Mouse (Mus musculus) retina, adult 2 months (tissue): ENCODE results near the gene Pepd.

ENCODE experiments used
- DNase-seq: peaks from one replicate; pipeline ENCODE4 v3.0.0-alpha.2; 2012; ENCODE audit warnings: low read depth, low spot score

Gene Pepd

GRCm38 (mm10) chr7:35027801-35028420 is 115.7 kb downstream of the Pepd start:
- DNase-seq = no peak

GRCm38 (mm10) chr7:35028559-35028958 is 116.4 kb downstream of the Pepd start:
- no peak for DNase-seq

- no peak for DNase-seq
Measured at GRCm38 (mm10) chr7:35029228-35029627, 117.0 kb downstream of the Pepd start.

- DNase-seq = no peak
Measured at GRCm38 (mm10) chr7:35029648-35030047, 117.5 kb downstream of the Pepd start.

GRCm38 (mm10) chr7:35030567-35030966 is 118.4 kb downstream of the Pepd start:
- DNase-seq = no peak

- DNase-seq = no peak
Measured at GRCm38 (mm10) chr7:35035141-35035553, 123.0 kb downstream of the Pepd start.

GRCm38 (mm10) chr7:35035565-35035964 is 123.4 kb downstream of the Pepd start:
- no peak for DNase-seq

- DNase-seq = no peak
Measured at GRCm38 (mm10) chr7:35036266-35036731, 124.1 kb downstream of the Pepd start.

GRCm38 (mm10) chr7:35037408-35037807 is 125.2 kb downstream of the Pepd start:
- no peak for DNase-seq

GRCm38 (mm10) chr7:35040176-35040972 is 128.2 kb downstream of the Pepd start:
- no peak for DNase-seq

GRCm38 (mm10) chr7:35041286-35042208 is 129.4 kb downstream of the Pepd start:
- DNase-seq = no peak

GRCm38 (mm10) chr7:35042209-35042554 is 130.0 kb downstream of the Pepd start:
- DNase-seq = no peak

GRCm38 (mm10) chr7:35042759-35043217 is 130.6 kb downstream of the Pepd start:
- no peak for DNase-seq

- no peak for DNase-seq
Measured at GRCm38 (mm10) chr7:35043266-35043817, 131.2 kb downstream of the Pepd start.

GRCm38 (mm10) chr7:35044719-35045118 is 132.5 kb downstream of the Pepd start:
- no peak for DNase-seq

GRCm38 (mm10) chr7:35046091-35046490 is 133.9 kb downstream of the Pepd start:
- no peak for DNase-seq

GRCm38 (mm10) chr7:35050540-35050939 is 138.4 kb downstream of the Pepd start:
- no peak for DNase-seq

- no peak for DNase-seq
Measured at GRCm38 (mm10) chr7:35053161-35053560, 141.0 kb downstream of the Pepd start.

GRCm38 (mm10) chr7:35054286-35054685 is 142.1 kb downstream of the Pepd start:
- DNase-seq = no peak

- no peak for DNase-seq
Measured at GRCm38 (mm10) chr7:35054977-35055618, 142.9 kb downstream of the Pepd start.
